Mouse (Mus musculus): ENCODE results near the gene Naaladl2.
"Not testable (repeated sequence)": the region's sequence is repeated elsewhere in the genome, so short reads cannot be mapped to it uniquely, and the experiment has no call there.

Naaladl2 gene

DNA sequence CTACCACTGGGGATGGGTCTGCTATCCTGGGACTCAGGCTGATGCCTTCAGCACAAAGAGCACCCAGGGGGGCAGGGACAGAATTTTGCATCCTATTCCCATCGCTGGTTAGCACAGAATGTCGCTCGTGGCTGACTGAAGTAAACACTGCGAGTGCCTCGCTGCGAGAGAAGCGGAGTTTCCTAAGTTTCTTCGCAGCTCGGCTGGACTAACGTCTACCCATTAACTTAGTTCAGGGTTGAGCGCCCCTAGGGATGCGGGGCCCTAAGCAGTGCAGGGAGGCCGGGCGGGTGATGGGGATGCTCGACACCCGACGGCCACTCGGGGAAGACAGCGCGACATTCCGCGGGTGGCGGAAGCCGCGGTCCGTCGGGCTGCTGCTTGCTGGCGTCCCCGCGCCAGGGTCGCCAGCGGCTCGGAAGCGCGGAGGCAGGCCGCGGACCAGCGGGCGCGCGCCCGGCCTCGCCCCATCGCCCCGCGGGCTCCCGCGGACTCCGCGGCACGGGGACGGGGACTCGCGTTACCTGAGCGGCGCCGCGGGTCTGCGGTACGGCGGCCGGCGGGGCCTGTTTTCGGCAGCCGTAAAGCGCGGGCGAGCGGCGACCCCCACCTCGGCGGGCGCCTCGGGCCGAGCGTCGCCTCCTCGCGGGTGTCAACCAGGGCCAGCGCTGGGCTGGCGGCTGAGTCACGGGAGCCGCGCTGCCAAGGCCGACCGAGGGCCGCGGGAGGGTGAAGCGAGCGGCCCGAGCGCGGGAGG is at the start of gene Naaladl2:
TSS of gene Naaladl2 (minus strand) at position 707 of the 757 bp plus-strand sequence.
- DNase-seq: peak; percentile 12

DNA sequence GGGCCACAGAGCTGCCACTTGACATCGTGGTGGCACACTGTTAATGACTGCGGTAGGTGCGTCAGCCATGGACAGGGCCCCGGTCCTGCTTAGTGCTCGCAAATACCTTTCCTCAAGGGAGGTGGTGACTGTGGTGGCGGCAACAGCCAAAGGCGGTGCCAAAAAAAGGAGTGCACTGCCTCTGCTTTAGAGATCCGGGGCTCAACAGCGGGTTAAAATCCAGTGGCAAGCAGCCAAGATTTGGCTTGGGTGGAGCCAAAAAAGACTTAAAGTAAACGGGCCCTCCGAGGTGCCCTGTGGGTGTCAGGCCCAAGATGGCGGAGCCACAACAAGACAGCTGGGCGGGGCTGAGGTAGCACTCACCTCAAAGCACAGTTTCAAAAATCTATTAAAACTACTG is 7.7 kb upstream of the Naaladl2 start:
- no peak for DNase-seq

DNA sequence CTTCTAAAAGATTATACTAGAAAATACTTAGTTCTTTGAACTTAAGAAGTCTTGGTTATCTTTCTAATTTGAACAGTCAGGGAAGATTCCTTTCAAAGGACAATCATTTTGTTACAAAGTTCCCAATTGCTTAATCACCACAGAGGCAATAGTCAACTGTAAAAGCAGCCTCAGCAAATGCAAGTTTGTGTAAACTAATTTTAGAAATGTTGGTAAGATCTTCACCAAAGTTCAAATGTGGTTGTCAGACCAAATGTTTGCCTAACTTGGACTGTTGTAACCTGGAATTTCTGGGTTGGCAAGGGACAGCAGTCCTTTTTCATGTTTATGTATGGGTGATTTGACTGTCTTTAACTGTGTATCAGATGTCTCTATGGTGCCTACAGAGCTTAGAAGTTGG is 3.2 kb upstream of the Naaladl2 start:
- DNase-seq: no peak

DNA sequence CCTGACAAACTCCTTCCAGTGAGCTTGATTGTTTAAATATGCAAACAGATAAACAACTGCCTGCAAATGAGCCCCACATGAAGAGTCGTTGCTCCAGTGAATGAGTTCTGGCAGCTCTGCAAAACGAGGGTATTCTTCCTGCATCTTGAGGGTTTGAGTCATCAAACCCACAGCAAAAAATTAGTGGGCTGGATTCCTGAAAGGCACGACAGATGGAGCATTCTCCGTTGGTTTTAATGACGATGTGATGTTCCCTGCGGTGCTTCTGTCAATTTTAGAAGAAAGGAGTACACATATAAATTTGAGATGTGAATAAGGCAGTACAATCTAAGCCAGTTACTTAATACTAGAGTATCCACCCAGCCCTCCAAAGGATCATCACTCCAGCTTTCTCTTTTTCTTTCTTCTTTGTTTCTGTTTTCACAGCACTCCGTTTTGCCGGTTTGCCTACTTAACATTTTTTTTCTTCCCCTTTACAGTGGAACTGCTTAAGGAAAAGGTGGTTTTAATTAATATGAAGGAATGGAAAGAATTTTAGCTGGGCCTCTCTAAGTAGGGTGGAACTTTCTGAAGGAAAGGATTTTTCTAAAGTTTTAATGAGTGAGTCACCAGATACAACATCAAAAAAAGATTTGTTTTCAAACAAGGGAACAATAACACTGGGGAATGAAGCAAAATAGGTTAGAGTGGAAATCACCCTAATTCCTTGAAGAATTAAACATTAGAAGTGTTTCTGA is 1.1 kb upstream of the Naaladl2 start:
- no peak for DNase-seq

DNA sequence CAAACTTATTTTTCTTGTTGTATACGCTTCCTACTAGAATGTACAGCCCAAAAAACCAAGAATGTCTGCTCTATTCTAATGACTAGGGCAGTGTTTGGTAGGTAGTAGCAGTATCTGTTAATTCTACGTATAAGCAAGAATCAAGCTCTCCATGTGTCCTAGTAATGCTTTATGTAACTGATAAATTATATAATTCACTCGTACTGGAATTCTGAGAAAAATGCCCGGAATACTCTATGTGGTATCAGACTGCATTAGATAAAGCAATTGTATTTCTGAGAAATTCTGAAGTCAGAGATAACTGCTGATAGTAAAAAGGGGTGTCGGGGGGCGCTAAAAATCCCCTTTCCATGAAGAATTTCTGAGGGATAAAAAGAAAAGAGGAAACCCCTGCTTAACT is 950 bp downstream of the Naaladl2 start:
- DNase-seq: no peak

DNA sequence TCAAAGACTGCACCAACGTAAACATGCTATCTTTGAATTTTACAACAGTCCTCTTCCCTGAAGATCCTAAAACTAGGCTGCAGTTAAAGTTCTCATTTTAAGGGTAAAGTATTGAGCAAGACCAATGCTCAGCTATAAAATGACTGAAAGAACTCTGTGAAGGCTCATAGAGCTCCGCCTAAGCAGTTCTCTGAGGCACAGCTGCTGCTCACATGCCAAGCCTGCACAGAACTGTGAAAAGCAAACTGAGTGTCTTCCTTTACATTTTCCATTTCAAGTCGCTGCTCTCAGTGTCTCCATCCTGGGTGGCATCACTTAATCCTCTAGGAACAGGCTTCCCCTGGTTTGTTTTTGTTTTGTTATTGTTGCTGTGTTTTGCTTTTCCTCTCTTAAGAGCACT is 12.2 kb downstream of the Naaladl2 start:
- no peak for DNase-seq

DNA sequence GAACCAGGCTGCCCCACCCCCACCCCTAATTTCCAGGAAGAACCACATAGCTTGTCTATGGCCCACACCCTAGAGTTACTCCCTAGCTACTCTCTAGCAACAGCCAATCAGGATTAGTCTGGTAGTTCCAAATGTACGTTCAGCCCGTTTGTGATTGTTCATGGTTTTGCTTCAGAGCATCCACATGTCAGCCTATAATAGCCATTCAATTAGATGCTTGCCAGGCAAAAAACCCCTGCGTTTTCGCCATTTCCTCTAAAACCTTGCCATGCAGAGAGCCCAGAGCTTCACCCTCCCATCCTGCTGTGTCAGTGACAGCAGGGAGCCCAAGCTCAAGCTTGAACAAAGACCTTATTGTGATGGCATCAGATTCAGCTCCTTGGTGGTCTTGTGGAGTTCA is 16.2 kb downstream of the Naaladl2 start:
- DNase-seq: no peak

DNA sequence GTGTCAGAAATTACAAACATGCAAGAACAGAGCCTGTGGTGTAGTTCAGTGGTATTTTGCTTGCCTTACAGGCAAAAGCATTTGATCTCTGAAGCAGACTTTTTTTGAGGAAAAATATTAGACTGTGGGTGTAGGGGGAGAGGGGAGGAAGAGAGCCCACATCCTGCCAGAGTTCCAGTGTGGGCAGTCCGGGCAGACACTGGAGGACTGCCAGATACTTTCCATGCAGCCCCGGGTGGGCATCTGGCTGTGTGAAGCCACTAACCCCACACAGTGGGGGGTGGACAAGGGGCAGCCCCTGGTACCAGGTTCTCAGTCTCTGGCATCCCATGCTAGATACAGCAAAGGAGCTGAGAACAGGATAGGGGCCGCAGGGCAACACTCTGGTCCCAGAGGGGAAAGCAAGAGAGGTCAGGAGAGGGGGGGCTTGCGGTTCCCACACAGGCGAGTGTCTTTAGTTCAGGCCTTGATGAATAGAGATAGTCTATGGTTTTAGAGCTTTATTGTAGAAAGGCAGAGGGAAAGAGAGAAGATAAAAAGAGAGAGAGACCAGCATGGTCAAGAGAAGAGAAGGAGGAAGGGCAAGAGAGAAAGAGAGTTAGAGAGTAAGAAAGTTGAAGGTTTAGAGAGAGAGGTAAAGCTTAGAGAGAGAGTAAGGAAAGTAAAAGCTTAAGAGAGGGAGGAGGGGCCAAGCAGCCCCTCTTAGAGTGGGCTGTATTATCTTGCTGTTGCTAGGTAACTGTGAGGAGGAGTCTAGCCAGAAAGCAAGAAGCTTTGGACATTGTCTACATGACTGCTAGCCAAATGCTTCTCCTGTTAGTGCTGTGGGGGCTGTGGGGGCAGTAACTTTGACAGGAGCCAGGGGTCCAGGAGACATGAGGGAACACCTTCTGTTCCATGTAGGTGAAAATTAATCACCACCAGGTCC is 18.9 kb downstream of the Naaladl2 start:
- DNase-seq: no peak

DNA sequence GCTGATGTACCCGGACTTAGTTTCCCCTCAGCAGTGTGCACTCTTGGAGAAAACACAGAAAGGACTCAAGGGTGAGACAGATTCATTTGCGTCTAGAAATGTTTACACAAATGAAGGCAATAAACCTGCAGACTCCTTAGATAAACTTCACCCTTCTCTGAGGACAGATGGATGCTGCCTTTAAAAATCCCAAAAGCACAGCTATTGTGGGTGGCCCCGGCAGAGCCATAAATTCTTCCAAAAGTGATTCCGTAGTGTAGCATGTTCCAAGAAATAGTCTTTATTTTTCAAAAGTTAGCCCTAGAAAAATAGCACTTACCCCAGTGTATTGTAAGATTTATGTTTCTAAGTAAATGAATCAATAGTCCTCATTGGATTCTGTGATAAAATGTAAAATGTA is 31.0 kb downstream of the Naaladl2 start:
- no peak for DNase-seq

DNA sequence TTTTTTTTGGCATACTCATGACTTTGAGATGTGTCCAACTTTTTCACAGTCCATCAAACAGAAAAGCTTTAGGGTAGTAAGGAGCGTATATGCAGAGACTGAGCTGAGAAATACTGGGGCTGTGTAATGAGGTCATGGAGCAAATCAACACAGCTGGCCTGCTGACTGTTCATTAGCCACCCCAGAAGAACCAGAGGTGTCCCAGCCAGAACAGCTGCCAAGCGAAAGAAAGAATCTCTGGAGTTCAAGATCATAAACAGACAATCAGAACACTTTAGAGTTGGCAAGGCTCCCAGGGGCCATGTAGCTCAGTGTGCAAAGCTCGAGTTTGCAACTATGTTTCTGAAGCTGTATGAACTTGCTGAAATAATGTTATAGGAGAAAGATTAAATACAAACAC is 35.1 kb downstream of the Naaladl2 start:
- no peak for DNase-seq

DNA sequence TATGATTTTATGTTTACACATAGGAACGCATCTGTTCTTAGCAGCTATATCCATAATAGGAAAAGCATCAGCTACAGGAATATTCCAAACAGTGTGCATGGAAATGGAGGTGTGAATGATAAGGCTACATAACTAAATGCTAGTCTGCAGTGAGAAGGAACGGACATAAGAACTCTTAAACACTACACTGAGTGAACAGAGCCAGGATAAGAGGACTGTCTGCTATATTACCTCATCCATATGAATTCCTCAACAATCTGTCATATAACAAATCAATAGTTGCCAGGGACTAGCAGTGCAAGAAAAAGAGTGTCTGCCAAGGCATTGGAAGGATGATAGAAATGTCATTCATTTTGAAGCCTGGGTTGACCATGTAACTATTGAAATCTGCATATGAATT is 51.1 kb downstream of the Naaladl2 start:
- no peak for DNase-seq

DNA sequence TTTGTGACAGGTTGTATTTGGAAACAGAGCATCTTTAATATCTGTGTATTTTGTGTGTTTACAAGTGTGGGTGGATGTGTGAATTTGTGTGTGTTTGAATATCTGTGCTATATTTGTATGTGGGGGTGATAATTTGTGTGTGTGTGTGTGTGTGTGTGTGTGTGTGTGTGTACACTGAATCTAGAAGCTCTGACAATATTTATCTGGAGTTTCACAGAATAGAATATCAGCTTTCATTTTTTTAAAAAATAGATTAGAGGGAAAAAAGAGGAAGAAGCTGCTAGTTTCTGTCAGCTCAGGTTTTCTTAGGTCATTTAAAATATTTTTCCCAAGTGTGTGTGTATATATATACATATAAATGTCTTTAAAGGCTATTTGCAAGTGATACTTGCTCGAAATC is 68.3 kb downstream of the Naaladl2 start:
- DNase-seq: no peak

DNA sequence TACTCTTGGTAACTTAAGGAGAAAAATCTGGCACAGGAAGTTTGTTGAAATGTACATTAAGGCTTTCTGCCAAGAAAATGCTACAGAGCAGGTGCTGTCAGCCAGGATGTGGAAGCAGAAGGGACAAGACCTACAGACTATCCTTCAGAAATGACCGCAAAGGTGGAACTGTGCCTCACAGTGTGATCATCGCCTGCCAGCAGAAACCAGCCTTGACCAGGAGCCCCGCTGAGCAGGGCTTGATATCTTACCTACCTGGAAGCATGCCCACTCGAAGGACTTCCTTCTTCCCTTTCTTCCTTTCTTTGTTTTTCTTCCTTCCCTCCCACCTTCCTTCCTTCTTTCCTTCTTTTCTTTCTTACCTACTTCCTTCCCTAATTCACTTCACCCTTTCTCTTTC is 69.8 kb downstream of the Naaladl2 start:
- DNase-seq: no peak

DNA sequence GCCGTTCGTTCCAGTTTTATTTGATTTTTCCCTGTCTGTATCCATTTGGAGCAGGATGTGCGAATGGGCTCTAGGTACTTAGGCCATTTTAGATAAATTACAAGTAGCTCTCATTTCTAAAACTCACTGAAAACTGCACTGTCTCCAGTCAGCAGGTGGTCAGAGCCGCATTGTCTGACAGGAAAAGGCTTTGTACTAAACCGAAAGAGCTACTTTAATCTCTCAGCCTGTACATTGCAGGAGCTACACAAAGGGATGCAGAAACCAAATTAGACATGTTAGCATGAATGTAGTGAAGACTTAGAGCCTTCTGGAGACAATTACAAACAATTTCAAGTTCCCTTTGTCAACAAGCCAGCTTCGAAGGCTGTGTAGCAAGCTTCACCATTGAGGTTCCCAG is 70.2 kb downstream of the Naaladl2 start:
- no peak for DNase-seq

DNA sequence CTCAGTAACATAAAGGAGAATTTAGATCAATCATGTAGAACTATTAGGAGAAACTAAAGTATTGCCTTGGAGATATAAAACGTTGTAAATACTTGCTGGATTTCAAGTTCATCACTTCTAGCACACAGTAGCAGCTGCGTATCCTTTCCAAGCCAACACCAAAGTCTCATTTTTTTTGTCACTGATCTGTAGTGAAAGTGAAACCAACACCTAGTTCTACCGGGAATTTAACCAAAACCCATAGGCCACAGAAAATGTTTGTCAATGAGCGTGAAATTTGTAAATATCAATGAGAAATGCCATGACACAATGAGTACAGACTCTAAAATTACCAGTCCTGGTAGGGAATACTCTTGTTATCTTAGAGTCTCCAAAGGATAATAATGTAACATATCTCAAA is 80.8 kb downstream of the Naaladl2 start:
- no peak for DNase-seq

DNA sequence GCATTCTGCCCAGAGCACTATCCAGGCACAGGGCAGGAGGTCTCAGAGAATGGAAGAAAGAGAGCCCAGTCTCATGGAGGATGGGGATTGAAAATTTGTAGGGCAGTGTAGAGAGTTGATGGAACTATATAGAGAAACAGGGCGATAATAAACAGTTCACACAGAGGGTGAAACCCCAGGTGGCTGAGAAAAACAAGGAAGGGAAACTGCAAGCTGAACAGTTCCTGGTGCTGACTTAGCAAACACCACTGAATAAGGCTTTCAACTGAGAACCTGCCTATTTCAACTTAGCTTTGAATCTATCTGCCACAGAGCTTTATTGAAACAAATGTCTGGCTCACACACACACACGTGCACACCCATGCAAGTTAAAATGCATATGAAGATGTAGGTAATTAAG is 91.1 kb downstream of the Naaladl2 start:
- DNase-seq: no peak

DNA sequence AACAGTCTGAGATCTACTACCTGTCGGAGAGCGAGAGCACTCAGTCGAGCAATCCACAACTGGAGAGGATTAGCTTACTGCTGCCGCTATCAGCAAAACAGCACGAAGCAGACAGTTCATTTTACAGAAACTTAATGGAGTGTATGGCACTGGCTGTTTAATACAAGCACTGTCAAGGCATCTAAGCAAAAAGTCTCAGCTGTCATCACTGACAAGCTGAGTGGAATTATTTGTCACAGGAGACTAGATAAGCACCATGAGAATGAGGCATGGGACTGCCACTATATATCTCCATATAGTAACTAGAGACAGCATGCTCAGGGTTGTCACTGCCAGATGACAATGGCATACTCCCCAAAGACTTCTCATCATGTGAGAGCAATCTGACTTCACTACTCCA is 124.1 kb downstream of the Naaladl2 start:
- no peak for DNase-seq

DNA sequence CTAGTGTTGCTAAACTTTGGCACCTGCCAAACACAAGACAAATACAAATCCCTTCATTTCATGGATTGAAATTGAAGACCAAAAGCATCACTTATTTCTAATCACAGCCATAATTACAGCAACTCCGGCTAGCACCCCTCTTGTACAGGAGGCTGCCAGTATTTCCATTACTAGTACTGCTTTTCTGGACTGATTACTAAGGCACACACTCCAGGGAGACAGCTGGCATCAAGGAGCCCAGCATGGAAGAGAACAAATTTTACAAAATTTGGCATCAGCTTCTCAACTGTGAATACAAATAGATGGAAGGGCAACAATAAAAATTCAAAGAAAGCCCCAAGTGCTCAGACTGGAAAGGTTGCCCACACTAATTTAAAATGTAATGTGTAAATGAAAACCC is 133.3 kb downstream of the Naaladl2 start:
- no peak for DNase-seq

DNA sequence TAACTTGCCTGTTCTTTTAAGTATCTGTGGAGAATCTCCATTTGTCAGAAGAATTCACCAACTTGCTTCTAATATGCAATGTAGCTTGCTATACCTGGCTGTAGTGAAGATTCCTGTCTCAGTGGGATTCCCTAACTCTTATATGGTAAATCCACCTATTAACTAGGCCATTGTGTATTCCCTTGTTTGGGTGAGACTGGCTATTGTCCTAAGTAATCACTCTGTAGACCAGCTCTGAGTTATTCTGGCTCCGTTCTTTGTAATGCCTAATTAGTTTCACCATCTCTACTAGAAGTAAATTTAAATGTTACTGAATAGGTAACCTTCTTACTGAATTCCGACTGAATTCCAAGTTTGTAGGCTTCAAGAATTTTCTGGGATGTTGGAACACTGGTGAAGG is 137.3 kb downstream of the Naaladl2 start:
- DNase-seq: not testable (repeated sequence)

DNA sequence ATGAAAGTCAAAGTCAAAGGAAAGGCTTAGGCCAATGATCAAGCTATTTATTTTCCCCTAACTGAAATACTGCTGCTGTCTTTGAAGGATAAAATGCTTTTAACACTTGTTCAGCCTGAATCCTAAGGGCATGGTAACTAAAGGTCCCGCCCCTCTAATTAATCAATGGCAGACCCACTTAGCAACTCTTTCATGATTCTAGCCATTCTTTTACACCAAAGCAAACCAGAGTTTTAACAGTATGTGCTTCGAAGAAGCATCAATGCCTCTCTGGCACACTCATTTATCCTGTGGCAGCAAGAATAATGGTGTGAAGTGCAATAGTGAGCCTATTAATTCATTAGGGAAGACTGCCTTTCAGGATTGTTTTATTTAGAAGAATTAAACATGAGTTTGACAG is 151.5 kb downstream of the Naaladl2 start:
- DNase-seq: no peak

DNA sequence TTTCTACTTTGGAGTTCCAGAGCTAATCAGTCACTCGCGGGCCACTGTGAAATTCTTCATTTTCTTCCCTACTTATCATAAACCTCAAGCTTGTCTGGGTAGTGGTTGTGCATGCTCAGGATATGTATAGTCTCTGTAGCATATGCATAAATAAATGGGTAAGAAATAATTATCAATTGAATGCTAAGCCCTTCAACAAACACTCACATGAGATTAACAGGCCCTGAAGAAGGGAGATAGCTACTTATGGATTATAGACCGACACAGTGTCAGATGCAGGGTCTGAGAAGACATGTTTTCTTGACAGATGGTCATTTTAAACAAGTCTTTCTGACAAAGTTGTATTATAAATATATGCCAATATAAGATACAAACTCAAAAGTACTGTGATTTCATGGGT is 152.0 kb downstream of the Naaladl2 start:
- no peak for DNase-seq

DNA sequence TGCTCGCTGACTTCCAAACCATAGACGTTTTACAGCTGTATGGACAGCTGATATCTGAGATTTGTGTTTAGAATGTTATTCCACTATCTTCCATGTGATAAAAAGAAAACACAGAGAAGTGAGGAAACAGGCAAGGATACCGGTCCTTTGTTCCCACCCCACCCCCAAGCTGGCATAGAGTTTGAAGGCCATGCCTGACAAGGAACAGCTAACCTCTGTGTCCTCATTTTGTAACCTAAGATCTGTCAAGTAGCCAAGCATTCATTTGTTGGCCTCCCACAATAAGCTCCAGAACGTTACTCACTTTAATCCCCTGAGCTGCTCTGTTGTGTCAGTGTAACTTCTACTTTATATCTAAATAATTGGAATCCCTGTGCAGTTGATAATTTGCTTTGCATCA is 161.9 kb downstream of the Naaladl2 start:
- no peak for DNase-seq

DNA sequence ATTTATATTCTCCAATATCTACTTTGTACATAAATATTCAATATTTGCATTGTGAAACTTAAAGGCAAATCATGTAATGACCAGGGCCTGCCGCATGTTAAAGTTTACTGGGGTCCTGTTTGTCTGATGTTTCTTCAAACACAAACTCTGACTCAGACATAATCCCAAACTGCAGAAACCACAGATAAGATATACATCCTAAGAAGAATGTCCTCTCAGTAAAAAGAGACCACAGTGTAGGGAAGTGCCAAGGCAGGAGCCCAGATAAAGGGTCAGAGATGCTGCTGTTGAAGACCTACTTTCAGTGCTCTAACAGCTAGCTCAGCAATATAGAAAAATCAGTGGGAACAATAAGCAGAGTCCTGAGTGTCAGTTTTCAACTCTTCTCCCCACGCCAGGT is 201.9 kb downstream of the Naaladl2 start:
- DNase-seq: no peak

Data from kidney, adult 9 months (tissue).